Mouse (Mus musculus) neural tube, embryonic 13.5 days (tissue): Measurements from ENCODE around the gene Jdp2. TPM values are rescaled to one million over a fixed set of nuclear protein-coding genes. Genes with fewer than 3 reads are reported as not detected.

ENCODE experiments used
- ATAC-seq: fragments of 200-750 bp; cut with Nextera tagmentation; 2 replicates; pipeline ENCODE4 v1.8.0; 2017; ENCODE audit warnings: low read depth, mild to moderate bottlenecking, moderate TSS enrichment, moderate library complexity
- H3K27ac ChIP-seq: fragments of 300-500 bp; sonication (generic); replicated peaks from 2 replicates; pipeline ENCODE4 v1.5.1; 2015; ENCODE audit warnings: moderate library complexity, mild to moderate bottlenecking, inconsistent platforms
- H3K27me3 ChIP-seq: fragments of 300-500 bp; sonication (generic); 2 replicates; pipeline ENCODE4 v1.6.1; 2015; ENCODE audit warnings: mild to moderate bottlenecking, inconsistent platforms
- H3K36me3 ChIP-seq: fragments of 300-500 bp; sonication (generic); 2 replicates; pipeline ENCODE4 v1.6.1; 2015; ENCODE audit warnings: mild to moderate bottlenecking, inconsistent platforms
- H3K4me1 ChIP-seq: fragments of 300-500 bp; sonication (generic); replicated peaks from 2 replicates; pipeline ENCODE4 v1.6.1; 2015; ENCODE audit warnings: inconsistent platforms
- H3K4me2 ChIP-seq: fragments of 300-500 bp; sonication (generic); 2 replicates; pipeline ENCODE4 v1.6.1; 2015; ENCODE audit warnings: inconsistent platforms, mild to moderate bottlenecking, moderate library complexity
- H3K4me3 ChIP-seq: fragments of 300-500 bp; sonication (generic); 2 replicates; pipeline ENCODE4 v1.5.1; 2015; ENCODE audit warnings: mild to moderate bottlenecking, inconsistent platforms
- H3K9ac ChIP-seq: fragments of 300-500 bp; sonication (generic); 2 replicates; pipeline ENCODE4 v1.6.1; 2015; ENCODE audit warnings: moderate library complexity, mild to moderate bottlenecking, inconsistent platforms
- H3K9me3 ChIP-seq: fragments of 300-500 bp; sonication (generic); 2 replicates; pipeline ENCODE4 v1.6.1; 2016; ENCODE audit warnings: inconsistent platforms
- WGBS: fragments of 180-500 bp; shearing (Covaris S2); methylation state at CpG from one replicate; pipeline ENCODE4 v1.1.7; 2015; 5-methylcytosine and 5-hydroxymethylcytosine counted together
- polyA plus RNA-seq: library from polyadenylated mRNA; unstranded; fragments of >200 nt; fragmentation: Nextera tagmentation; extraction: Ambion mirVana; gene quantifications from 2 replicates; pipeline ENCODE4 v1.2.1, GENCODE M21; 2015

The Jdp2 gene
- polyA plus RNA-seq, 1 experiment from 2014 or later: 0.53 TPM

DNA sequence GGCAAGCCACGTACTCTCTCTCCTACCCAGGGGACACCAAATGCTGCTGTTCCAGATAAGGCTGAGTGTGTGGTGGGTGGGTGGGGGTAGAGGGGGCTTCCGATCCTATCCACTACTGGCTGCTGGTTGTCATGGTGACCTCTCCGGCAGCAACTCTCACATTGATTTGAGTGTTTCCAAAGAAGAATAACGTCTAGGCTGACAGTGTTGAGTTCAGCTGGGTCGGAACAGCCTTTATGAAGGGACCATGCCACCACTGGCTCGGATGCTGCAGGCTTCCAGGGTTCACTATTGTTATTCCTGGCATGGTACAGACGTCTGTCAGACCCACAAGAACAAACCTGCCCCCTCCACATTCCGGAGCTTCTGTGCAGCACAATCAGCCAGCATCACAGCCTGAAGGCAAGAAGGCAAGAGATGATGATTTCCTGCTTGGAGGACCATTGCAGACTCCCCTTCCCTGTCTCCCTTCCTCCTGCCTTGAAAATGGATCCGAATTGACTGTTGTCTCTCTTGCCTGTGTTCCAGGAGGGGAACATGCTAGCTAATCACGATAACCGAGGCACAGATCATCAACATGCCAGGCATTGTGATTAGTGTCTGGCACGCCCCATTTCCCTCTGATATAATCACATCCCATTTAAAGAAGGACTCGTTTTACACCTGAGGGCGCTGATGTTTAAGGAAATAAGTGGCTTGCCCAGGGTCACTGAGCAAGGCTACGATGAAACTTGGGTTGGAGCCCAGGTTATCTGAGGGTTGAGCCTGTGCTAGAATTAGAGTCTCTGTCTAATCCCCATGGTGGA lies 17.4 kb upstream of the Jdp2 start:
- peak overlapping the region; percentile 10 for H3K4me3 ChIP-seq
- 19% methylated on average over 15 of the region's 15 CpGs for WGBS
- H3K36me3 ChIP-seq: no peaks in the 10 kb centered on the region
- H3K4me2 ChIP-seq: peak overlapping the region; percentile 47
- peak overlapping the region; percentile 49 for H3K9ac ChIP-seq
- H3K9me3 ChIP-seq: no peaks in the 10 kb centered on the region
- H3K27me3 ChIP-seq: no peaks in the 10 kb centered on the region
- peaks cover 32% of the 10 kb centered on the region for H3K4me1 ChIP-seq
- ATAC-seq: peak; percentile 81
- H3K27ac ChIP-seq: peak overlapping the region; percentile 91

DNA sequence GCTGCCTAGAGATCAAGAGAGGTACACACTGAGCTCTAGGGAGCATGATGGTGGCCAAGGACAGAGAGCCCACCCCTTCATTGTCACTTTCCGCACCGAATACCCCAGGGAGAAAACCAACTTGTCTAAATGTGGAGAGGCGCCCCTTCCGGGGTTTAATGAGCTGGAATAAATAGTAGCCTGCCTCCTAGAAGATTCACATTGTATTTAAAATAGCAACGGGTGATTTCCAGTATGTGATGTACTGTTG lies 16.8 kb upstream of the Jdp2 start:
- H3K4me3 ChIP-seq: no peak overlapping the region
- peaks cover 31% of the 10 kb centered on the region for H3K4me1 ChIP-seq
- no peaks in the 10 kb centered on the region for H3K27me3 ChIP-seq
- ATAC-seq: no peak; the same call in 1 of the 2 replicates
- H3K36me3 ChIP-seq: no peaks in the 10 kb centered on the region
- H3K4me2 ChIP-seq: peak overlapping the region; percentile 47
- WGBS: 33% methylated on average over 5 of the region's 5 CpGs
- H3K27ac ChIP-seq: peak overlapping the region; percentile 91
- H3K9ac ChIP-seq: no peak overlapping the region
- no peaks in the 10 kb centered on the region for H3K9me3 ChIP-seq

DNA sequence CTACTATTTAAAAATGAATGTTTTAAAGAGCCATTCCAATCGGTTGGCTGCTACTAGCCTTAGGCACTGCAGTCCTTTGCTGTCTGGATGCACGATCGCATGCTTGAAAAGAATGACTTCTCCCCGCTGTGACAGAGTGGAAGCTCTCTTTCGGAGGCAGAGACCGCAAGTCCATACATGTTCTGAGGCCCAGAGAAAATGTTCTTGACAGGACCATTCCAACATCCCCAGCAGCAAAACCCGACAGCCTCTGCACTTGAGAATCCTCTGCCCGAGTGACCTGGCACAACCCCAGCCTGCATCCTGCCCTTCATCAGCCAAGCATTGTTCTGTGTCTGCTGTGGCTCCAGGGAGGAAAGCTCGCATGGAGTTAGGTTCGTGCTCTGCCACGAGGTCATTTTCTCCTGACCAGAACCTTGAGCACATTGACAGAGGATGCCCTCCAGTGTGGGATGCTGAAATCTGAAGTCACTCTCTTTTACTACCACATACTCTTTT lies 13.0 kb upstream of the Jdp2 start:
- H3K9me3 ChIP-seq: no peaks in the 10 kb centered on the region
- peaks cover 27% of the 10 kb centered on the region for H3K4me1 ChIP-seq
- no peak overlapping the region for H3K9ac ChIP-seq
- no peak overlapping the region for H3K4me2 ChIP-seq
- ATAC-seq: no peak
- no peak overlapping the region for H3K27ac ChIP-seq
- H3K4me3 ChIP-seq: no peak overlapping the region
- H3K36me3 ChIP-seq: no peaks in the 10 kb centered on the region
- no peaks in the 10 kb centered on the region for H3K27me3 ChIP-seq
- 57% methylated on average over 11 of the region's 11 CpGs for WGBS

DNA sequence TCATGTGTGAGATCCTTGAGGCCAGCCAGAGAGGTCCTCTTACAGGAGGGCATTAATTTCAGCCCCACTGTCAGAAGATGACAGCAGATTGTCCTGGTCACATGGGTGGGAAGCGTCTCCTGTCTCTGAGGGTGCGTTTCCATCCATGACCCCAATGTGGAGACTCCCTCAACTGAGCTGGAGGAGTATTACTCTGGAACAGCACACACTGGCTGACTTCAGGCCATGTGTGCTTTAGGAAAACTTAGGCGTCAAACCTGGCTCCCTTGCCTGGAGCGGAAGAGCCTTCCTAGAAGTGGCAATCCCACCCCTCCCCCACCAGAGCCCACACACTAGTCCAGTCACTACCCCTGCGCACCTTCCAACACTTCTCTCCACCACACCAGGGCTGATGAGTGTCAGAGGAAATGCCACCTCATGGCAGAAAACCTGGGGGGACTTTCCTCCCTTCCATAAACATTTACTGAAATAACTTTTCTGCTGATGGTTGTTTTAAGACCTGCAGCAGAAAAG lies 8.9 kb upstream of the Jdp2 start:
- no peaks in the 10 kb centered on the region for H3K27me3 ChIP-seq
- H3K27ac ChIP-seq: no peak overlapping the region
- H3K9ac ChIP-seq: no peak overlapping the region
- no peak for ATAC-seq
- H3K4me3 ChIP-seq: no peak overlapping the region
- no peaks in the 10 kb centered on the region for H3K9me3 ChIP-seq
- WGBS: 73% methylated on average over 5 of the region's 5 CpGs
- no peak overlapping the region for H3K4me2 ChIP-seq
- no peaks in the 10 kb centered on the region for H3K36me3 ChIP-seq
- 0 out of 2 replicates have a peak, but pooled peaks cover 7% of the 10 kb centered on the region for H3K4me1 ChIP-seq

DNA sequence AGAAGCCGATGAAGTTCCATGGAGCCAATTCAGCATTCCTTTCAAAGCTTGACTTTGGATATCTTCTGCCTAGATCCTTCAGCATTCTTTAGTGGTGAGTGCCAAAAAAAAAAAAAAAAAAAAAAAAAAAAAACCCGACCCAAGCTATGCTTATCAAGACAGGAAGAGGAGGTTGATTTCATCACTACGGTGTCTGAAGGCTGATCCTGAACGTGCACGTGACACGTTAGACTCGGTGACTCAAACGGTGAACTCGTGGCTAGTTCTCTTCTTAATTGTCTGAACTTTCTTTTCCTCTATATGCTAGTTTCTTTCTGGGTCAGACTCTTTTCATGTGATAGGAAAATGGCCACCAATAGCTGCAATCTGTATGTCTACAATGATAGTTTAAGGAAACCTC lies 5.9 kb upstream of the Jdp2 start:
- ATAC-seq: no peak
- Histone ChIP-seq H3K9me3 (no peaks in the 10 kb centered on the region), H3K27ac (no peak overlapping the region), H3K27me3 (no peaks in the 10 kb centered on the region), H3K9ac (no peak overlapping the region), H3K4me3 (no peak overlapping the region), H3K36me3 (no peaks in the 10 kb centered on the region), H3K4me1 (peaks cover 8% of the 10 kb centered on the region), H3K4me2 (no peak overlapping the region)
- WGBS: 88% methylated on average over 9 of the region's 9 CpGs

DNA sequence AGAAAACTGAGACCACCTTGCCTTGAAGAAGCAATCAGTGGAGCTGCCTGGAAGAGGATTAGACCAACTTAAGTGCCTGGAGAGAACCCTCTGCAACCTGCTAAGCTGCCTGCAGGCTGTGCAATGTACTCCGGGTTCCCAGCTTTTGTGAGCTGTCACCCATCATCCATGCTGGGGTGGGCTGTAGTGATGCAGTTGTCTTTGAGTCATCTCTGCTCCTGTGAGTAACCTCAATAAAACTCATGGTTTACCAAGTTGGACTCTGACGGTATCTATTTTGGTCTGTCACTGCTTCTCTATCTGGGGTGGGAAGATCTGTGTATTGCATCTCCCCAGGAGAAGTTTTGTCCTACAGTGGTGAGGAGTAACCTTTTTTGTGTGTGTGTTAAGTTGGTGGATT lies 4.4 kb upstream of the Jdp2 start:
- Histone ChIP-seq H3K9me3 (no peaks in the 10 kb centered on the region), H3K27me3 (no peaks in the 10 kb centered on the region), H3K9ac (no peak overlapping the region), H3K4me1 (peaks cover 16% of the 10 kb centered on the region), H3K4me3 (no peak overlapping the region), H3K36me3 (no peaks in the 10 kb centered on the region), H3K27ac (no peak overlapping the region), H3K4me2 (no peak overlapping the region)
- ATAC-seq: no peak
- WGBS: 94% methylated on average over 2 of the region's 2 CpGs

DNA sequence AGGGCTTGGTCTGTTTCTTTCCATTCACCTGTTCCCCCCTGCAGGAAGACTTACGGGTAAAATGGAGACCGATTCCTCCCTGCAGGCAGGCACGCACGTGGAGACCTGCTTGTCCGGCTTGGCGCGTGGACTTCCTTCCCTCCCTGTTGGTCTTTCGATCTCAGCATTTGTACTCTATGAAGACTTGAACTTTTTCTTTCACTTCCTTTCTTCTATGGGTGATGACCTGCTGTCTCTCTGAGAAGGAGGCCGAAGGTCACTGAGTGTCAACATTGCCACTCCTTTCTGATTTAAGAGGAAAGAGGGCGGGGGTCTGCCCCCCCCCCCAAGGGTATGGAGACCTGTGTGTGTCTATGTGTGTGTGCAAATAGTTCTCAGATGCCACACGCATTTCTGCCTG lies 774 bp upstream of the Jdp2 start:
- peak overlapping the region; percentile 98; the same call in 1 of the 2 replicates for H3K9ac ChIP-seq
- peak overlapping the region; percentile 69 for H3K4me2 ChIP-seq
- H3K27me3 ChIP-seq: no peaks in the 10 kb centered on the region
- ATAC-seq: no peak
- H3K27ac ChIP-seq: peak overlapping the region; percentile 96
- whole genome bisulfite sequencing: 41% methylated on average over 11 of the region's 11 CpGs
- peak overlapping the region; percentile 90 for H3K4me3 ChIP-seq
- H3K36me3 ChIP-seq: no peaks in the 10 kb centered on the region
- H3K4me1 ChIP-seq: peaks cover 50% of the 10 kb centered on the region
- no peaks in the 10 kb centered on the region for H3K9me3 ChIP-seq

DNA sequence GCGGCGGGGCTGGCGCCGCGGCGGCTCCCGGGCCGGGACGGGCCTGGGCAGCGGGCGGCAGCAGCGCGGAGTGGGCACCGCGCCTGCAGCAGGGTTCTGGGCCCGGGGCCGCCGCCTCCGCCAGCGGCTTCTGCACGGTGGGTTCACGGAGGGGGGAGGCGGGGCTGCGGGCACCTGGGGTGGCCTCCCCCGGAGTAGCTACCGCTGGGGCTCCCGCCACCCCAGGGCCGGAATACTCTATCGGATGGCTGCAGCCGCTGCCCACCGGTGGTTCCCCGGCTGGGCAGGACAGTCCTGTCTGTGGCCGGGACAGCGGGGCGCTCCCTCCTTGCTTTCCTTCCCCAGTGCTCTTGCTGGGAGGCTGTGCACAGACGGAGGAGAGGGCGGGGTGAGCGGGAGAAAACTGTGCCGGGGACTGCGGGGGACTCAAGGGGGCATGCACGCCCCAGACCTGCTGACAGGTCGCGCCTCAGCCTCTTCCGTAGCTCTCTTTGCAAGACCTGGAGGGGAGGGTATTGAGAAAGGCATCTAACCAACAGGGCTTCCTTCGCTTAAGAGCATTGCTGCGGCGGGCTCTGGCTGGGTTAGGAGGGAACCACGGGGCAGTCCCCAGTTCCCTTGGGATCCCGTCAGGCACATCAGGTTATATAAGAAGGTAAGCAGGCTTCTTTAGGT lies 788 bp downstream of the Jdp2 start:
- Histone ChIP-seq H3K4me2 (peak overlapping the region; percentile 69), H3K4me1 (peaks cover 66% of the 10 kb centered on the region), H3K27ac (peak overlapping the region; percentile 96), H3K36me3 (no peaks in the 10 kb centered on the region), H3K9ac (peak overlapping the region; percentile 98), H3K27me3 (no peaks in the 10 kb centered on the region), H3K9me3 (no peaks in the 10 kb centered on the region), H3K4me3 (peak overlapping the region; percentile 90)
- ATAC-seq: peak; percentile 75
- under 1% methylated on average over 44 of the region's 49 CpGs for WGBS

DNA sequence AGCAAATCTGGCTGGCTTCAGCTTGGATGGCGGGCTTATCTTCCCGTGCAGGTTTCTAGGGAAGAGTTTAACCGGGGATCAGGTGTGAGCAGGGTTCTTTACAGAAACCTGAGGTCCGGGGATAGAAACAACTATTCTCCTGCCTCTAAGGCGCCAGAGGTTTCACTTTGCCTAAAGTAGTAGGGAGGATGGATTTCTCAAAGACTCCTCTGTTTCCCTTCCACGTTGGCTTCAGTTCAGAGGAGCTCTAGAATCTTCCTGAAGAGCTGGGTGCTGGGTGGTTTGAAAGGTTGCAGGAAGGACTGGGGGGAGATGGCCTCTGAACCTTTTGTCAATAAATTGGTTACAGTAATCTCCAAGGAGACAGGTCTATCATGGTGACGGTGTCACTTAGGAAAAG lies 1.8 kb downstream of the Jdp2 start:
- Histone ChIP-seq H3K4me3 (peak overlapping the region; percentile 90), H3K36me3 (no peaks in the 10 kb centered on the region), H3K9me3 (no peaks in the 10 kb centered on the region), H3K9ac (peak overlapping the region; percentile 98), H3K4me2 (peak overlapping the region; percentile 69), H3K27ac (no peak overlapping the region), H3K4me1 (peaks cover 75% of the 10 kb centered on the region), H3K27me3 (no peaks in the 10 kb centered on the region)
- ATAC-seq: no peak
- WGBS: 48% methylated on average over 7 of the region's 7 CpGs

DNA sequence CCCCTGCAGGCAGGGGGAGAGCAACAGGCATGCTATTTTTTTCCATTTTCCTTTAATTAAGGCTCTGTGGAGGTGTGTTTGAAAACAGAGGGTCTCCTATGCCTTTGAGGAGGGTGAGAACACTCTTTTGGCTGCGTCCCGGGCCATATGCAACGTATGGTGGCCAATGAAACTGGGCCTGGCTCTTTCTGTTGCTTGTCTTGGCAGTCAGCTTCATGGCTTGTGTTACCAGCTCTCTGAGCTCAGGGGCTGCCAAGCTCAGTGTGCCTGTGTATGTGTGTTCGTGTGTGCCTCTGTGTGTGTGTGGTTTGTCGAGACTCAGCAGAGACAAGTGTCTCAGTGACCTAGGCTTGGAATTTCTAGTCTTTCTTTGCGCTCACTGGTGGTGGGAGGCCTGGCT lies 2.7 kb downstream of the Jdp2 start:
- Histone ChIP-seq H3K27ac (0 out of 2 replicates have a peak overlapping the region, but pooled peaks have one; percentile 7), H3K36me3 (no peaks in the 10 kb centered on the region), H3K27me3 (no peaks in the 10 kb centered on the region), H3K9ac (0 out of 2 replicates have a peak overlapping the region, but pooled peaks have one; percentile 98), H3K4me3 (peak overlapping the region; percentile 90; the same call in 1 of the 2 replicates), H3K4me2 (peak overlapping the region; percentile 69), H3K9me3 (no peaks in the 10 kb centered on the region), H3K4me1 (peaks cover 75% of the 10 kb centered on the region)
- 83% methylated on average over 6 of the region's 6 CpGs for WGBS
- ATAC-seq: no peak

DNA sequence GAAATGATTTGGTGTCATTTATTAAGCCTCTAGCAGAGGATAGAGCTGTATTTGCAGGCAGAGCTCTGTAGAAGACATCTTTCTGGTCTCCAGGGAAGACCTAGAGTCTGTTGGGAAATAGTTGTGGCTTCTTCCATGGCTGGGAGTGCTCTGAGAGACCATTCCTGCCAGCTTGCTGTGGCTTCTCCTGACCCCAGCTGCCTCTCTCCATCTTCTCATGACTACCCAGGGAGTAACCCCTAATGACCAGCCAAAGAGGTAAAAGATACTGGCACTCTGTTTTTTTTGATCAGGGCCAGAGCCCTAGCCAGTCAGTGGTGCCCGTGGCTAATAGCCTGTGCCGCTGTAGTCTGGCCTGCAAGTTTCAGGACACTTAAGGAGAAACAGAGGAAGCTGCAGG lies 3.3 kb downstream of the Jdp2 start:
- H3K4me2 ChIP-seq: peak overlapping the region; percentile 69

DNA sequence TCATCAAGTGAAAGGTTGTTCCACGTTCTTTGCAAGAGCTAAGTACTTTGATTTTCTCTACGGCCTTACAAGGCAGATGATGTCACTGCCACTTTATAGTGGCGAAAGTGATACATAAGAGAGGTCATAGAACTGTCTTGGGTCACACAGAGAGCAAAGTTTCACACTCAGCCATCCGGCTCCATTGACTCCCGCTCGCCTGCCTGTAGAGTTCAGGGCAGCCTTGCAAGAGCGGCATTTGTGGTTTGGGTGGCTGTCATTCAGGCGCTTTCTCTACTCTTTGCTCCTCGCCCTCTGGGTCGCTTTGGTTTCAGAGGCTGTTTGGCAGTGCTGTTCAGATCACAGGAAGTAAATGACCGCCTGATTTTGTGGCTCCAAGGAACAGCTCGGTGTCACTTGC lies 4.0 kb downstream of the Jdp2 start:
- no peak for ATAC-seq
- Histone ChIP-seq H3K9me3 (no peaks in the 10 kb centered on the region), H3K27me3 (no peaks in the 10 kb centered on the region), H3K36me3 (no peaks in the 10 kb centered on the region), H3K4me2 (no peak overlapping the region), H3K27ac (no peak overlapping the region; the same call in 1 of the 2 replicates), H3K9ac (no peak overlapping the region), H3K4me1 (peaks cover 68% of the 10 kb centered on the region), H3K4me3 (no peak overlapping the region)
- 76% methylated on average over 12 of the region's 12 CpGs for WGBS

More for the DNA sequence above, 3.3 kb downstream of the Jdp2 start:
- Histone ChIP-seq H3K4me3 (no peak overlapping the region), H3K4me1 (peaks cover 75% of the 10 kb centered on the region), H3K36me3 (no peaks in the 10 kb centered on the region), H3K9ac (no peak overlapping the region), H3K27ac (no peak overlapping the region), H3K9me3 (no peaks in the 10 kb centered on the region), H3K27me3 (no peaks in the 10 kb centered on the region)
- 79% methylated on average over 2 of the region's 2 CpGs for WGBS
- no peak for ATAC-seq
